Mouse (Mus musculus) thymus, postnatal 36 days (tissue): ENCODE measurements around the gene Zfp804b.
"Not testable (repeated sequence)": the region's sequence is repeated elsewhere in the genome, so short reads cannot be mapped to it uniquely, and the experiment has no call there.

ENCODE experiments used
- DNase-seq, 2 experiments: peaks; one replicate each; pipeline ENCODE4 v3.0.0; 2022; ENCODE audit warnings: mixed read lengths in 2 of 2

The Zfp804b gene

GRCm38 (mm10) chr5:7344145-7345010 is at the start of gene Zfp804b:
Gene Zfp804b (minus strand): TSS chr5:7344756.
- no peak for DNase-seq

DNA sequence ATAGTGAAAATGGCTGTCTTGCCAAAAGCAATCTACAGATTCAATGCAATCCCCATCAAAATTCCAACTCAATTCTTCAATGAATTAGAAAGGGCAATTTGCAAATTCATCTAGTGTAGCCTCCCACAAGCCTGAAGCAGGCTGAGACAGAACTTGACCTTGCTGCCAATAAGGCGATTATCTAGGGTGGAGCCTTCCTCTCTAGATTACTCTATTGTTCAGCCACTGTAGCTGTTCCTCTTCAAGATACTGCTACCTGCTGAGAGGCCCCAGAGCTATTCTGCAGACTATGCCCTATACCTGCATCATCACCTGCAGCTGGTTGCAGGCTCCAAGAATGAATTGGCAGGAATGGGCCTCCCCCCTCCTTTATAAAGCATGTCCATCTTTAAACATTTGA is 20.1 kb upstream of the Zfp804b start:
- DNase-seq: not testable (repeated sequence)

- no peak for DNase-seq
Measured at GRCm38 (mm10) chr5:7345011-7345389, 444 bp upstream of the Zfp804b start.

DNA sequence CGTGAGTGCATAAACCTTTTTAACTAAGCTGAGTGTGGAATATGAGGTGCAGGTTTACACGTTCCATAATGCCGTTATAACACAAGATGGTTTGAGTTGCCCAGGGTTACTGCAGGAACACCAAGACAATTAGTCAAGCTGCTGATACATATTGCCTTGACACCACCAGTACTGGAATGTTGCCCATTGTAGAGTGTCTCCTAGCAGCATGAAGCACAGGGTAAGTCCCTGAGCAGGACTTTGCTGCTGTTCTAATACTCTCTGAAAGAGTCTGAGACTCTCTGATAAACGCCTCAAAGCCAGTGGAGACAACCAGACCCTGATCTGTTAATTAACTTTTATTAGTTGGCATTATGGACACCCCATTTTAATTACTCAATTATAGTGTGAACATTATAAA is 19.0 kb downstream of the Zfp804b start:
- DNase-seq: no peak

DNA sequence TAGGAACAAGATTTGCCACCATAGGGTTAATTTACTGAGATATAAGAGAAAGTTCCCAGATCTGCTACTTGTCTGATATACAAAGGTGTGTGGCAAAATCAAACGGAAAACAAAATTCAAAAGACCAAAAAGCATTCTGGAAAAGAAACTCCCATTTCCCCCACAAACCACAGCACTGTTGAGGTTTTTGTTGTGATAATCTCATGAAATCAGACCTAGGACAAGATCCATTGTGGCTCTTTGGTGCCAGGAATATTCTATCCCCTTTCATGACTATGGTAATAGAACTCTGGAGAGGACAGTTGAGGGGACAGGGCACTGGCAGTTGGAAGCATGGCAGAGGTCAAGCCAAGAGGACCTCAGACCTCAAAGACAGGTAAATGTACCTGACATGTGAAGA is 40.7 kb downstream of the Zfp804b start, which contains the start of gene Tex47:
Tex47 (plus strand) TSS at position 301 of the 400 bp plus-strand sequence.
- DNase-seq: no peak

DNA sequence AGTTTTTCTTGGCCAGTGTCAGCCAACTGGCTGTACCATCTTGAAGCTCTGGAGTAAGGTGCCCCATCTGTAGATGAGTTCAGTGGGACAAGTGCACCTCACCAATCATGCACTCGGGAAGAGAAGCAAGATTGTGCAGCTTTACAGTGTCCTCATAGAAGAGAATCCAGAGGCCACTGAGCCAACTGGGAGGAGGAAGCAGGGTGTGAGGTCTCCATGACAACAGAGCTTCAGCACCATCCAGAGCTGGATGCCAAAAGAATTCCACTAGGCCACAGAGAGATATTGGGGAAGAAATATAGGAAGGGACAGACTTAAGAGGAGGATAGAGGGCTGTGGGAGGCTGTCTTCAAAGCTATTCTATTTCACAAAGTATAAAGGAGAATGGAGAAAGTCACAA is 41.6 kb downstream of the Zfp804b start:
- no peak for DNase-seq

DNA sequence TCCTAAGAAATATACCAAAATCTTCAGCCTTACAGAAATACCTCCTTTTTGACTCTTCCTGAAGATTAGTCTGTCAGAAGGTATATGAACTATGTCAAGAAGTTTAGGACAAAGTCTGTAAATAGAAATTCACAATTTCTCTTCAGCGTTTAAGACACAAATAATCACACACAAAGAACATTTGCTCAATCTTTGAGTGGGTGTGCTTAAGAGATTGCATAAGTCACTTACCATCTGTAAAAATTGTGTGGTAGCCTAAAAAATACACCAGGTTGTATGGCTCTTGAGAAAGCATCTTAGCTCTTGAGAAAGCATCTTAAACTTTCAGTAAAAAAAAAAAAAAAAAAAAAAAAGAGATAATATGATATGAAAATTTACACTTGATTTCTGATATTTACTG is 60.2 kb downstream of the Zfp804b start:
- no peak for DNase-seq

- DNase-seq: no peak
Measured at GRCm38 (mm10) chr5:7276659-7277455, 67.7 kb downstream of the Zfp804b start.

- DNase-seq: no peak
Measured at GRCm38 (mm10) chr5:7177589-7177988, 167.0 kb downstream of the Zfp804b start.

GRCm38 (mm10) chr5:7139658-7140057 is 204.9 kb downstream of the Zfp804b start:
- DNase-seq: no peak

GRCm38 (mm10) chr5:7102387-7102786 is 242.2 kb downstream of the Zfp804b start:
- no peak for DNase-seq

GRCm38 (mm10) chr5:7073936-7074631 is 270.5 kb downstream of the Zfp804b start:
- no peak for DNase-seq

DNA sequence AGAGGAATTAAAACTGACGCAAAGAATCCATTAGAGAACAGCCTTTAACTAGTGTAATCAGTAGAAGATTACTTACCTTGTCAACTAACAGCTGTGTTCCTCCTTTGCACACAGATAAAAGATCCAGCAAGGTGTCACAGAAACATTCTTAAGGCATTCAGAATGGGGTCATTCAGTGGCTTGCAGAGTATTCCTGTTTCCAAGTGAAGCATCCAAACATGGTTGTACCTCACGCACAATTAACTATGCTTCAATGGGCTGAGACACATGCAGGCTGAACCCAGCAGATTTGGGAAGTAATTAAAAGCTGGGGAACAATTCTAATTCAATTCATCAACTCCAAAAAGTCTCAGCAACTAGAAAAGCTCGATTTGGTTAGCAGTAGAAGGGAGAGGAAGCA is 337.1 kb downstream of the Zfp804b start:
- DNase-seq: no peak

GRCm38 (mm10) chr5:6983993-6984392 is 360.6 kb downstream of the Zfp804b start:
- DNase-seq: no peak

GRCm38 (mm10) chr5:6934837-6935236 is 409.7 kb downstream of the Zfp804b start:
- no peak for DNase-seq

- no peak for DNase-seq
Measured at GRCm38 (mm10) chr5:6911290-6911689, 433.3 kb downstream of the Zfp804b start.

DNA sequence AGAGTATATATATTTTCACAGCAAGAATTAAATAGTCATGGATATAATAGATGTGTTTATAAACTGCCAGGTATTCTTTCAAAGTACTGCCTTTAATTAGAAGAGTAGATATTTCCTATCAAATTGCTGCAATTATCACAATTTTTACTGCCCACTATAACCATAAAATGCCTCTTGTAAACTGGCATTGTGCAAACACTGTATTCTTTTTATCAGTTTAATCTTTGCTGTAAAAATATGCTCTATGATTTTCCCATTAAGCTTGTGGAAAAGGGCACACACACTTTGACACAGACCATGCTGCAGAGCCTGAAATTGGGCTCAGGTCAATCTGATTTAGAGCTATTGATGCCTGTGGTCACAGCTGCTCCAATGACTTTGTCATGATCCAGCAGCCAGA is 463.2 kb downstream of the Zfp804b start:
- DNase-seq: no peak

GRCm38 (mm10) chr5:6871566-6871965 is 473.0 kb downstream of the Zfp804b start:
- DNase-seq: no peak

GRCm38 (mm10) chr5:6870970-6871369 is 473.6 kb downstream of the Zfp804b start:
- DNase-seq: no peak

DNA sequence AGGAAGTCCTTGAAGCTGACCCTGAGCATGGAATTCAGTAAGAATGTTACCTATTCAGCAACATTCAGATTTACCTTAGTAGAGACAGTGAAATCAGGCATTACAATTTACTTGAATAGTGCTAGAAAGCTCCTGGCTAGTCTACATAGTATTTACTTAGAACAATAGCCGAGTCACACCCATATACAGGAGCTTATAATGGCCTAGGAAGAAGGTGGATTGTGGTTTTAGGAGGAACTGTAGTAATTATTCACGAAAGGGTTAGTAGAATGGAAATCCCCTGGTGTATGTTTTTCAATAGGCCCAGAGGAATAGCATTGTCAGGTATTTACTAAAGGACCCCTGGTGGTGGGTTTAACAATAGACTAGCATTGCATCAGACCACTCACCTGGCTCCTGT is 549.2 kb downstream of the Zfp804b start:
- DNase-seq: no peak

DNA sequence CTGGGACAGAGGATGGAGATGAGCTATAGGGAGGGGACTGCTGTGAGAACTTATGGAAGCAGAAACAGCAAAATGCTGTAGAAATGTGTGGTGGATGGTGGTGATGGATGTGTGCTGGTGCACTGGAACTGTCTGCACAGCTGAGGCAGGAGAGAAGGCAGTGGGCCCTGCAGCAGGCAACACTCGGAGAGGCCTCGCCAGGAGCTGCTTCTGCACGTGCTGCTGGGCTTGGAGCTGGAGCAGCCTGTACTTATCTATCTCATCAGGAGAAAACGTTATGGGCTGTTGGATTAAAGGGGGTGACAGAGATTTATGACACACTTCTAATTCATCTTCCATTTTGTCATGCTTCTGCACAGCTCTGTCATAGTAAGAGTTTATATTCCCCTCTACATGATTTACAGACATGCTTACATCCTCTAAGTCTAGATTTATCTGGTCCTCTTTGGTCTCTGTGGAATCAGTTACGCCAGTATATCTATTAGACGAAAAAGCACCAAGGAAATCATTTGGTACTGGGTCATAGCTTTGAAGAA is 575.1 kb downstream of the Zfp804b start:
- no peak for DNase-seq
